Mouse (Mus musculus): ENCODE measurements around the gene Smim5. TPM values are rescaled to one million over a fixed set of nuclear protein-coding genes. Genes with fewer than 3 reads are reported as not detected.

The Smim5 gene
- polyA plus RNA-seq, 1 experiment from 2014 or later: 4.1 TPM

- no peak overlapping the region for H3K9ac ChIP-seq
- H3K36me3 ChIP-seq: no peaks in the 10 kb centered on the region
- H3K4me1 ChIP-seq: peaks cover 4% of the 10 kb centered on the region; the same call in 1 of the 2 replicates
- 0 out of 2 replicates have a peak overlapping the region, but pooled peaks have one; percentile 11 for H3K27ac ChIP-seq
- ATAC-seq (replicated peaks; ENCODE audit: low FRiP score): no peak; the same call in 1 of the 2 replicates
- 34% methylated on average over 6 of the region's 6 CpGs for WGBS
- peak overlapping the region; percentile 36; the same call in 1 of the 2 replicates for H3K4me2 ChIP-seq
- peak overlapping the region; percentile 16; the same call in 1 of the 2 replicates for H3K4me3 ChIP-seq (replicated peaks)
- 0 out of 2 replicates have a peak, but pooled peaks cover 3% of the 10 kb centered on the region for H3K27me3 ChIP-seq
- H3K9me3 ChIP-seq (replicated peaks): no peaks in the 10 kb centered on the region
Measured at GRCm38 (mm10) chr11:115877174-115877755, 22.5 kb upstream of the Smim5 start.

GRCm38 (mm10) chr11:115878071-115878470, 21.7 kb upstream of the Smim5 start:
- WGBS: 76% methylated on average over 8 of the region's 8 CpGs
- no peak for ATAC-seq (replicated peaks; ENCODE audit: low FRiP score)
- H3K9me3 ChIP-seq (replicated peaks): no peaks in the 10 kb centered on the region

DNA sequence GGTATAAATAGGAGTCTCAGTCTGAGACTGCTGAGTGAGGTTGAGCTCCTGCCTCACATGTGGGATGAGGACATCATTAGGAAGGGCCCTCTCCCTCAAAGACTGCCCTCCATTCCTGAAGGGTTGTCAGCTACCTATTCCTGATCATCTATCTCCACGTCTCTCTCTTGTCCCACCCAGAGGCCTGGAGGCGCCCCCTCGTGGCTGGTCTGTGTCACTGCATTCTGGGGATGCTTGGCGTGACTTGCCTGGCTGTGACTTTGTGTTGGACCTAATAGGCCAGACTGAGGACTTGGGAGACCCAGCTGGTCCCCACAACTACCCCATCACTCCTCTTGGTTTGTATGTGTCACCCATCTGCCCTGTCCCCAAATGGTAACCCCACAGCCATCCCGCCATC, 18.8 kb upstream of the Smim5 start:
- H3K27me3 ChIP-seq: peaks cover 23% of the 10 kb centered on the region
- H3K36me3 ChIP-seq: no peaks in the 10 kb centered on the region
- no peak overlapping the region for H3K4me3 ChIP-seq (replicated peaks)
- no peak for ATAC-seq (replicated peaks; ENCODE audit: low FRiP score)
- 26% methylated on average over 5 of the region's 5 CpGs for WGBS
- H3K9me3 ChIP-seq (replicated peaks): no peaks in the 10 kb centered on the region
- no peak overlapping the region for H3K27ac ChIP-seq
- H3K4me1 ChIP-seq: peaks cover 11% of the 10 kb centered on the region; the same call in 1 of the 2 replicates
- no peak overlapping the region for H3K9ac ChIP-seq
- H3K4me2 ChIP-seq: no peak overlapping the region

More at GRCm38 (mm10) chr11:115878071-115878470, 21.7 kb upstream of the Smim5 start:
- H3K4me1 ChIP-seq: peaks cover 4% of the 10 kb centered on the region; the same call in 1 of the 2 replicates
- peaks cover 10% of the 10 kb centered on the region for H3K27me3 ChIP-seq
- no peak overlapping the region for H3K4me3 ChIP-seq (replicated peaks)
- no peak overlapping the region for H3K9ac ChIP-seq
- H3K36me3 ChIP-seq: no peaks in the 10 kb centered on the region
- H3K4me2 ChIP-seq: peak overlapping the region; percentile 36
- no peak overlapping the region for H3K27ac ChIP-seq

GRCm38 (mm10) chr11:115883251-115883650, 16.5 kb upstream of the Smim5 start:
- Histone ChIP-seq H3K4me3 (replicated peaks) (no peak overlapping the region; the same call in 1 of the 2 replicates), H3K9ac (no peak overlapping the region), H3K36me3 (no peaks in the 10 kb centered on the region), H3K4me2 (peak overlapping the region; percentile 30), H3K27me3 (peaks cover 23% of the 10 kb centered on the region), H3K9me3 (replicated peaks) (no peaks in the 10 kb centered on the region), H3K4me1 (peaks cover 18% of the 10 kb centered on the region), H3K27ac (no peak overlapping the region)
- no peak for ATAC-seq (replicated peaks; ENCODE audit: low FRiP score)
- WGBS: 16% methylated on average over 15 of the region's 17 CpGs

DNA sequence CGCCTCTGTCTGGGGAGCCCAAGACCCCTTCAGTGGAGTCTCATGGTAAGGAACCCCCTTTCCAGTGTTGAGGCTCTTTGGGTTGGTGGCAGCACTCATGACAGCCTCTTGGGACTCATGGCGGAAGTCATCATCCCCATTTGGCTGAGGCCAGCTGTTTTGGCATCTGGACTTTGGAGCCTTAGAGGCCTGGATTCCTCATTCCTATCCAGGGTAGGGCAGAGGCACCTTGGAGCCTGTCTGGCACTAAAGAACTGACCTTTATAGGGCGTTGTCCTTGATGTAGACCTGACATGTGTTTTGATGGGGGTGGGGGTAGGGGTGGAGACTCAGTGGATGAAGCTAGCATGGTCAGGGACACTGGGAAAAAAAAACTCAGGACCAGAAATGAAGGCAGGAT, 15.4 kb upstream of the Smim5 start:
- H3K4me3 ChIP-seq (replicated peaks): no peak overlapping the region
- no peaks in the 10 kb centered on the region for H3K9me3 ChIP-seq (replicated peaks)
- H3K36me3 ChIP-seq: no peaks in the 10 kb centered on the region
- peaks cover 23% of the 10 kb centered on the region for H3K27me3 ChIP-seq
- H3K9ac ChIP-seq: no peak overlapping the region
- H3K4me1 ChIP-seq: peaks cover 18% of the 10 kb centered on the region
- ATAC-seq (replicated peaks; ENCODE audit: low FRiP score): no peak
- no peak overlapping the region for H3K4me2 ChIP-seq
- H3K27ac ChIP-seq: no peak overlapping the region
- WGBS: 84% methylated on average over 3 of the region's 3 CpGs

DNA sequence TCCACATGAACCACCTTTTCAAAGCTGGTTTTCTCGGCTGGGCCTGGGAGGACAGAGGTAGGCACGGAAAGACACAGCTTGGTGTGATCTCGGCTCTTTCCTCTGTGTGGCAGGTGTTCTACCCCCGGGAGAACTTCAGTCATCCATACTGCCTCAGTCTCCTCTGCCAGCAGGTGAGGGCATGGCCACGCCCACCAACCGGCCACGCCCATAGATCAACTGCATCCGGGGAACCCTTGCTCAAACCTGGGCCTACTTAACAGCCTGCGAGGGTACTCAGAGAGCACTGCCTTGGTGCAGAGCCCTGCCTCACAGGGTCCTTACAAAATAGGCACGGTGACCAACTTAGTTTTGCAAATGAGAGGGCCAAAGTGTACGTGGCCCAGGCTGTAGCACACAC, 14.5 kb upstream of the Smim5 start:
- peaks cover 18% of the 10 kb centered on the region for H3K4me1 ChIP-seq
- no peak for ATAC-seq (replicated peaks; ENCODE audit: low FRiP score)
- H3K4me3 ChIP-seq (replicated peaks): no peak overlapping the region
- H3K36me3 ChIP-seq: no peaks in the 10 kb centered on the region
- H3K9ac ChIP-seq: no peak overlapping the region
- WGBS: 78% methylated on average over 11 of the region's 11 CpGs
- H3K4me2 ChIP-seq: no peak overlapping the region
- H3K9me3 ChIP-seq (replicated peaks): no peaks in the 10 kb centered on the region
- H3K27me3 ChIP-seq: peaks cover 23% of the 10 kb centered on the region
- H3K27ac ChIP-seq: no peak overlapping the region

GRCm38 (mm10) chr11:115886446-115886845, 13.3 kb upstream of the Smim5 start:
- Histone ChIP-seq H3K4me2 (no peak overlapping the region), H3K9me3 (replicated peaks) (no peaks in the 10 kb centered on the region), H3K9ac (no peak overlapping the region), H3K4me3 (replicated peaks) (no peak overlapping the region), H3K36me3 (no peaks in the 10 kb centered on the region), H3K27ac (no peak overlapping the region), H3K27me3 (peaks cover 23% of the 10 kb centered on the region), H3K4me1 (peaks cover 21% of the 10 kb centered on the region)
- ATAC-seq (replicated peaks; ENCODE audit: low FRiP score): no peak
- 89% methylated on average over 11 of the region's 11 CpGs for WGBS

GRCm38 (mm10) chr11:115888020-115888419, 11.7 kb upstream of the Smim5 start:
- Histone ChIP-seq H3K4me1 (peaks cover 32% of the 10 kb centered on the region), H3K9me3 (replicated peaks) (no peaks in the 10 kb centered on the region), H3K27ac (no peak overlapping the region), H3K36me3 (peaks cover 6% of the 10 kb centered on the region; the same call in 1 of the 2 replicates), H3K4me2 (no peak overlapping the region), H3K27me3 (peaks cover 14% of the 10 kb centered on the region), H3K4me3 (replicated peaks) (no peak overlapping the region), H3K9ac (no peak overlapping the region)
- 86% methylated on average over 5 of the region's 5 CpGs for WGBS
- no peak for ATAC-seq (replicated peaks; ENCODE audit: low FRiP score)

DNA sequence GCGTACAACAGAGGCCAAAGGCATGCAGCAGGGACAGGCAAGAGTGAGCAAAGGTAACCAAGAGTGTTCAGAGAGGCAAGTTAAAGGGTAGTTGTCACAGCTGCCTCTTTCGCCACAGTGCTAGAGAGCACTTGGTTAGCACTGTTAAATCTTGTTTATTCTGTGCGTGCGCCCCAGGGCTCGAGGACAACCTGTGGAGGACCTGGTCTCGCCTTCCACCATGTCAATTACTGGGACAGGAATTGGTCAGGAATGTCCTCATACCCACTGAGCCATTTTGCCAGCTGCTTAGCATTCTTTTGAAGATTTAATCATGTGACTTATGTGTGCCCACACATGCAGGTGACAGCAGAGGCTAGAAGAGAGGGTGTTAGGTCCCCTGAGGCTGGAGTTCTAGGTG, 10.6 kb upstream of the Smim5 start:
- peaks cover 24% of the 10 kb centered on the region for H3K4me1 ChIP-seq
- no peak for ATAC-seq (replicated peaks; ENCODE audit: low FRiP score)
- WGBS: 84% methylated on average over 6 of the region's 6 CpGs
- no peak overlapping the region for H3K27ac ChIP-seq
- no peak overlapping the region for H3K4me2 ChIP-seq
- H3K36me3 ChIP-seq: peaks cover 15% of the 10 kb centered on the region
- H3K9me3 ChIP-seq (replicated peaks): no peaks in the 10 kb centered on the region
- H3K4me3 ChIP-seq (replicated peaks): no peak overlapping the region
- H3K9ac ChIP-seq: no peak overlapping the region
- 0 out of 2 replicates have a peak, but pooled peaks cover 3% of the 10 kb centered on the region for H3K27me3 ChIP-seq

DNA sequence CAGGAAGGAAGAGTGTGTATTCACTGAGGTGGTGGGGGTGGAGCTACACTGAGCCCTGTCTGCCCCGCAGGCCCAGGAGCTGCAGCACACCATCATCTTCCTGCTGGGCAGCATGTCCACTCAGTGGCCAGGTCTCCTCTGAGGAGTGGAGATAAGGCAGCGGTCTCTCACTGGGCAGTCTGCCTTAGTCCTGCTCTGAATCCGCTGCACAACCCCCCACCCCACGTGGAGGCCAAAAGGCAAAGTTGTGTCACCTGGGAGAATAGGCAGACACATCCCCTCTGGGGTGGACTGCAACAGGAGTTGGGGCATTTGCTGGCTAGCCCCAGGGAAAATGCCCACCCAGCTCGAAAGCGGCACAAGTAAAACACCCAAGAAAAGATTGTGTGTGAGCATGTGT, 7.6 kb upstream of the Smim5 start:
- H3K36me3 ChIP-seq: peaks cover 40% of the 10 kb centered on the region
- no peak overlapping the region for H3K4me2 ChIP-seq
- H3K9me3 ChIP-seq (replicated peaks): no peaks in the 10 kb centered on the region
- H3K4me1 ChIP-seq: peaks cover 16% of the 10 kb centered on the region
- 55% methylated on average over 6 of the region's 6 CpGs for WGBS
- H3K4me3 ChIP-seq (replicated peaks): no peak overlapping the region
- H3K9ac ChIP-seq: no peak overlapping the region
- no peak overlapping the region for H3K27ac ChIP-seq
- H3K27me3 ChIP-seq: no peaks in the 10 kb centered on the region
- ATAC-seq (replicated peaks; ENCODE audit: low FRiP score): no peak

GRCm38 (mm10) chr11:115893071-115893470, 6.7 kb upstream of the Smim5 start:
- peaks cover 40% of the 10 kb centered on the region for H3K36me3 ChIP-seq
- no peak for ATAC-seq (replicated peaks; ENCODE audit: low FRiP score)
- WGBS: 85% methylated on average over 9 of the region's 9 CpGs
- no peak overlapping the region for H3K27ac ChIP-seq
- no peaks in the 10 kb centered on the region for H3K27me3 ChIP-seq
- H3K9me3 ChIP-seq (replicated peaks): no peaks in the 10 kb centered on the region
- no peak overlapping the region for H3K4me3 ChIP-seq (replicated peaks)
- H3K9ac ChIP-seq: no peak overlapping the region
- peaks cover 13% of the 10 kb centered on the region; the same call in 1 of the 2 replicates for H3K4me1 ChIP-seq
- no peak overlapping the region for H3K4me2 ChIP-seq

GRCm38 (mm10) chr11:115894755-115895520, 4.8 kb upstream of the Smim5 start:
- ATAC-seq (replicated peaks; ENCODE audit: low FRiP score): no peak
- Histone ChIP-seq H3K9ac (no peak overlapping the region), H3K4me2 (no peak overlapping the region), H3K9me3 (replicated peaks) (no peaks in the 10 kb centered on the region), H3K27me3 (no peaks in the 10 kb centered on the region), H3K4me3 (replicated peaks) (no peak overlapping the region), H3K4me1 (peaks cover 29% of the 10 kb centered on the region), H3K36me3 (peaks cover 40% of the 10 kb centered on the region), H3K27ac (no peak overlapping the region)
- WGBS: 70% methylated on average over 14 of the region's 14 CpGs

Data from kidney, embryonic 15.5 days (tissue).